15 mouse cellular contexts compared by ENCODE assay signal in genomic region chr17:3337525-3337888, GRCm38 (mm10). TPM values are rescaled to one million over a fixed set of nuclear protein-coding genes. Genes with fewer than 3 reads are reported as not detected.
A peak's percentile ranks its signal among the peaks of the same experiment; 100 is the strongest.
DNase-seq lines count a peak whose midpoint lies in the region; ATAC-seq and TF ChIP-seq lines count a peak whose summit lies in the region.
"Had no signal": no experiment of that assay in that cellular context is flagged by ENCODE, and none has a peak within 500 bp of the region (broad histone marks: within the 10 kb centered on the region; RNA-seq: fewer than 3 reads in every experiment).

No protein-coding gene starts in this region.

- no peak overlapping the region for H3K4me2 ChIP-seq in lung, embryonic 15.5 days
- H3K4me2 ChIP-seq in forebrain, postnatal 0 days (ENCODE audit: low read depth), result no peak overlapping the region
- H3K4me2 ChIP-seq in neural tube, embryonic 14.5 days (ENCODE audit: low read depth, low read length), result no peak overlapping the region
- H3K4me2 ChIP-seq: midbrain, embryonic 13.5 days had no signal

- no peak for TF ChIP-seq CTCF in forebrain, postnatal 0 days (IDR thresholded peaks at IDR 0.05; ENCODE audit: low read depth)

- no peaks in the 10 kb centered on the region for H3K9me3 ChIP-seq in lung, embryonic 15.5 days
- H3K9me3 ChIP-seq in forebrain, postnatal 0 days (ENCODE audit: low read length), result no peaks in the 10 kb centered on the region
- no peaks in the 10 kb centered on the region for H3K9me3 ChIP-seq in neural tube, embryonic 14.5 days (ENCODE audit: control insufficient read depth, low read length)
- H3K9me3 ChIP-seq: midbrain, embryonic 13.5 days had no signal

- H3K36me3 ChIP-seq in lung, embryonic 15.5 days, result no peaks in the 10 kb centered on the region
- H3K36me3 ChIP-seq in forebrain, postnatal 0 days (ENCODE audit: insufficient read depth), result no peaks in the 10 kb centered on the region
- no peaks in the 10 kb centered on the region for H3K36me3 ChIP-seq in neural tube, embryonic 14.5 days (ENCODE audit: control insufficient read depth, insufficient read depth, low read length)
- H3K36me3 ChIP-seq: midbrain, embryonic 13.5 days had no signal

- no peak overlapping the region for H3K4me3 ChIP-seq in lung, embryonic 15.5 days
- no peak overlapping the region for H3K4me3 ChIP-seq in forebrain, postnatal 0 days (ENCODE audit: low read depth, low read length)
- H3K4me3 ChIP-seq in neural tube, embryonic 14.5 days (ENCODE audit: low read depth, low read length), result no peak overlapping the region
- H3K4me3 ChIP-seq: midbrain, embryonic 13.5 days had no signal

- intact Hi-C loops in heart, postnatal 25 days (cut with DNase I), result no loop called here

- WGBS in lung, embryonic 15.5 days, result 54% methylated on average over 4 of the region's 4 CpGs
- WGBS in forebrain, postnatal 0 days, result 52% methylated on average over 4 of the region's 4 CpGs
- WGBS in neural tube, embryonic 14.5 days, result 27% methylated on average over 4 of the region's 4 CpGs

- peak overlapping the region; percentile 19; the same call in 1 of the 2 replicates for H3K27ac ChIP-seq in lung, embryonic 15.5 days
- H3K27ac ChIP-seq in forebrain, postnatal 0 days (ENCODE audit: low read depth, low read length), result peak overlapping the region; percentile 67; the same call in 1 of the 2 replicates
- H3K27ac ChIP-seq in neural tube, embryonic 14.5 days (ENCODE audit: low read depth, low read length), result peak overlapping the region; percentile 31
- H3K27ac ChIP-seq: midbrain, embryonic 13.5 days had no signal

- peaks cover 34% of the 10 kb centered on the region for H3K4me1 ChIP-seq in lung, embryonic 15.5 days
- peaks cover 7% of the 10 kb centered on the region for H3K4me1 ChIP-seq in forebrain, postnatal 0 days (ENCODE audit: insufficient read depth)
- H3K4me1 ChIP-seq in neural tube, embryonic 14.5 days (ENCODE audit: control insufficient read depth, insufficient read depth, low read length), result peaks cover 12% of the 10 kb centered on the region

- no peak for ATAC-seq in lung, embryonic 15.5 days (ENCODE audit: borderline replicate concordance, extremely low read depth, low FRiP score, low TSS enrichment)
- no peak; the same call in 1 of the 2 replicates for ATAC-seq in forebrain, postnatal 0 days
- peak; percentile 39; the same call in 1 of the 2 replicates for ATAC-seq in neural tube, embryonic 14.5 days (ENCODE audit: low read depth)
- ATAC-seq: midbrain, embryonic 13.5 days had no signal

- H3K27me3 ChIP-seq in lung, embryonic 15.5 days, result no peaks in the 10 kb centered on the region
- no peaks in the 10 kb centered on the region for H3K27me3 ChIP-seq in forebrain, postnatal 0 days (ENCODE audit: insufficient read depth, low read length)
- H3K27me3 ChIP-seq in neural tube, embryonic 14.5 days (ENCODE audit: control insufficient read depth, insufficient read depth, low read length), result no peaks in the 10 kb centered on the region
- H3K27me3 ChIP-seq: midbrain, embryonic 13.5 days had no signal

- H3K9ac ChIP-seq in lung, embryonic 15.5 days, result no peak overlapping the region
- H3K9ac ChIP-seq in forebrain, postnatal 0 days, result no peak overlapping the region
- H3K9ac ChIP-seq in neural tube, embryonic 14.5 days (replicated peaks; ENCODE audit: low read depth, low read length), result no peak overlapping the region
- H3K9ac ChIP-seq: midbrain, embryonic 13.5 days had no signal

- DNase-seq in heart, adult 11 months, result peak; percentile 42
- no peak for DNase-seq in heart, postnatal 25 days (ENCODE audit: low spot score)
- DNase-seq in lung, postnatal 14 days, result no peak
- no peak for DNase-seq in forebrain, postnatal 0 days
- DNase-seq in thymus, postnatal 36 days, result no peak
- DNase-seq: adrenal gland, postnatal 10 days; B cell, adult 2 months; cerebellum, adult 11-12 months; heart, adult 18-20 months; kidney, adult 11 months; lung, adult 2 months; thymus, postnatal 4 days had no signal

RNA-seq across cellular contexts. Expression of gene Tiam2, which starts 11.1 kb away (rescaled TPM):
- 1 to 10 TPM; 2.0 to 2.3 TPM for total RNA-seq in heart, postnatal 25 days (2021)
- 5.4 and 5.6 TPM in 2 replicates for polyA plus RNA-seq in lung, embryonic 15.5 days (2015; fragmentation: Nextera tagmentation; extraction: Ambion mirVana)
- total RNA-seq in forebrain, postnatal 0 days (2014; rRNA removed), result 71.5 and 96.0 TPM in 2 replicates
- 26.3 and 26.4 TPM in 2 replicates for polyA plus RNA-seq in forebrain, postnatal 0 days (2015; fragmentation: Nextera tagmentation; extraction: Ambion mirVana)
- polyA plus RNA-seq in neural tube, embryonic 14.5 days (2014; fragmentation: Nextera tagmentation; extraction: Ambion mirVana), result 7.8 and 9.3 TPM in 2 replicates
